Mouse (Mus musculus): Measurements from ENCODE around the gene Synm. TPM values are rescaled to one million over a fixed set of nuclear protein-coding genes. Genes with fewer than 3 reads are reported as not detected.

Gene Synm
- polyA plus RNA-seq, 2 experiments = 0.58 to 1.2 TPM

GRCm38 (mm10) chr7:67701252-67701914 lies 58.2 kb downstream of the Synm start:
- DNase-seq (ENCODE audit: low spot score) (no peak), ATAC-seq (ENCODE audit: low FRiP score, low read depth) (no peak)
- WGBS = 69% methylated on average over 17 of the region's 17 CpGs
- TF ChIP-seq POLR2A (IDR thresholded peaks at IDR 0.05; ENCODE audit: borderline replicate concordance, extremely low read depth, insufficient read depth, insufficient read length) = no peak
- Histone ChIP-seq H3K4me2 (replicated peaks; ENCODE audit: low read depth, low read length, severe bottlenecking) (no peak overlapping the region), H3K36me3 (ENCODE audit: control insufficient read depth, insufficient read depth, low read length) (peaks cover 47% of the 10 kb centered on the region), H3K9ac (ENCODE audit: low read depth, low read length, severe bottlenecking) (no peak overlapping the region), H3K27ac (replicated peaks; ENCODE audit: low read depth, low read length) (no peak overlapping the region), H3K27me3 (ENCODE audit: control insufficient read depth, insufficient read depth, low read length) (no peaks in the 10 kb centered on the region), H3K4me3 (replicated peaks; ENCODE audit: low read length) (no peak overlapping the region), H3K4me1 (ENCODE audit: control insufficient read depth, insufficient read depth, low read length) (no peaks in the 10 kb centered on the region), H3K9me3 (ENCODE audit: control insufficient read depth, low read length) (no peaks in the 10 kb centered on the region)

GRCm38 (mm10) chr7:67700846-67701245 lies 58.7 kb downstream of the Synm start:
- Histone ChIP-seq H3K36me3 (ENCODE audit: control insufficient read depth, insufficient read depth, low read length) (peaks cover 49% of the 10 kb centered on the region), H3K4me1 (ENCODE audit: control insufficient read depth, insufficient read depth, low read length) (no peaks in the 10 kb centered on the region), H3K27me3 (ENCODE audit: control insufficient read depth, insufficient read depth, low read length) (no peaks in the 10 kb centered on the region), H3K27ac (replicated peaks; ENCODE audit: low read depth, low read length) (no peak overlapping the region), H3K4me2 (replicated peaks; ENCODE audit: low read depth, low read length, severe bottlenecking) (no peak overlapping the region), H3K9ac (ENCODE audit: low read depth, low read length, severe bottlenecking) (no peak overlapping the region), H3K4me3 (replicated peaks; ENCODE audit: low read length) (no peak overlapping the region), H3K9me3 (ENCODE audit: control insufficient read depth, low read length) (no peaks in the 10 kb centered on the region)
- no peak for TF ChIP-seq POLR2A (IDR thresholded peaks at IDR 0.05; ENCODE audit: borderline replicate concordance, extremely low read depth, insufficient read depth, insufficient read length)
- DNase-seq (ENCODE audit: low spot score) (no peak), ATAC-seq (ENCODE audit: low FRiP score, low read depth) (no peak)

GRCm38 (mm10) chr7:67699301-67699700 lies 60.2 kb downstream of the Synm start:
- no peak for ATAC-seq (ENCODE audit: low FRiP score, low read depth)
- no peak for DNase-seq (ENCODE audit: low spot score)
- Histone ChIP-seq H3K27ac (replicated peaks; ENCODE audit: low read depth, low read length) (no peak overlapping the region), H3K36me3 (ENCODE audit: control insufficient read depth, insufficient read depth, low read length) (peaks cover 53% of the 10 kb centered on the region), H3K4me2 (replicated peaks; ENCODE audit: low read depth, low read length, severe bottlenecking) (no peak overlapping the region), H3K9me3 (ENCODE audit: control insufficient read depth, low read length) (no peaks in the 10 kb centered on the region), H3K9ac (ENCODE audit: low read depth, low read length, severe bottlenecking) (no peak overlapping the region), H3K4me3 (replicated peaks; ENCODE audit: low read length) (no peak overlapping the region), H3K4me1 (ENCODE audit: control insufficient read depth, insufficient read depth, low read length) (no peaks in the 10 kb centered on the region), H3K27me3 (ENCODE audit: control insufficient read depth, insufficient read depth, low read length) (no peaks in the 10 kb centered on the region)
- WGBS = 95% methylated on average over 4 of the region's 4 CpGs
- no peak for TF ChIP-seq POLR2A (IDR thresholded peaks at IDR 0.05; ENCODE audit: borderline replicate concordance, extremely low read depth, insufficient read depth, insufficient read length)

- Histone ChIP-seq H3K9me3 (ENCODE audit: control insufficient read depth, low read length) (no peaks in the 10 kb centered on the region), H3K27me3 (ENCODE audit: control insufficient read depth, insufficient read depth, low read length) (no peaks in the 10 kb centered on the region), H3K27ac (replicated peaks; ENCODE audit: low read depth, low read length) (no peak overlapping the region), H3K4me1 (ENCODE audit: control insufficient read depth, insufficient read depth, low read length) (no peaks in the 10 kb centered on the region), H3K9ac (ENCODE audit: low read depth, low read length, severe bottlenecking) (no peak overlapping the region), H3K36me3 (ENCODE audit: control insufficient read depth, insufficient read depth, low read length) (peaks cover 52% of the 10 kb centered on the region), H3K4me2 (replicated peaks; ENCODE audit: low read depth, low read length, severe bottlenecking) (no peak overlapping the region), H3K4me3 (replicated peaks; ENCODE audit: low read length) (no peak overlapping the region)
- TF ChIP-seq POLR2A (IDR thresholded peaks at IDR 0.05; ENCODE audit: borderline replicate concordance, extremely low read depth, insufficient read depth, insufficient read length) = no peak
- WGBS = 96% methylated on average over 28 of the region's 28 CpGs
- DNase-seq (ENCODE audit: low spot score) (no peak), ATAC-seq (ENCODE audit: low FRiP score, low read depth) (no peak)
Measured at GRCm38 (mm10) chr7:67697892-67698630, 61.5 kb downstream of the Synm start.

- Histone ChIP-seq H3K27me3 (ENCODE audit: control insufficient read depth, insufficient read depth, low read length) (no peaks in the 10 kb centered on the region), H3K9me3 (ENCODE audit: control insufficient read depth, low read length) (no peaks in the 10 kb centered on the region), H3K4me3 (replicated peaks; ENCODE audit: low read length) (no peak overlapping the region), H3K4me2 (replicated peaks; ENCODE audit: low read depth, low read length, severe bottlenecking) (no peak overlapping the region), H3K27ac (replicated peaks; ENCODE audit: low read depth, low read length) (no peak overlapping the region), H3K9ac (ENCODE audit: low read depth, low read length, severe bottlenecking) (no peak overlapping the region), H3K36me3 (ENCODE audit: control insufficient read depth, insufficient read depth, low read length) (peaks cover 52% of the 10 kb centered on the region), H3K4me1 (ENCODE audit: control insufficient read depth, insufficient read depth, low read length) (no peaks in the 10 kb centered on the region)
- no peak for TF ChIP-seq POLR2A (IDR thresholded peaks at IDR 0.05; ENCODE audit: borderline replicate concordance, extremely low read depth, insufficient read depth, insufficient read length)
- DNase-seq (ENCODE audit: low spot score) (no peak), ATAC-seq (ENCODE audit: low FRiP score, low read depth) (no peak)
- WGBS = 76% methylated on average over 7 of the region's 7 CpGs
Measured at GRCm38 (mm10) chr7:67695906-67696305, 63.6 kb downstream of the Synm start.

All from limb, embryonic 14.5 days (tissue).